Mouse (Mus musculus) heart, embryonic 11.5 days (tissue): ENCODE measurements around the gene Kpna1. TPM values are rescaled to one million over a fixed set of nuclear protein-coding genes. Genes with fewer than 3 reads are reported as not detected.
"Not testable (repeated sequence)": the region's sequence is repeated elsewhere in the genome, so short reads cannot be mapped to it uniquely, and the experiment has no call there.

Source experiments
- ATAC-seq: fragments of 200-750 bp; cut with Nextera tagmentation; replicated peaks from 2 replicates; pipeline ENCODE4 v1.8.0; 2017; ENCODE audit warnings: moderate library complexity; ENCODE audit not compliant: insufficient number of reproducible peaks, low FRiP score, low TSS enrichment
- H3K27ac ChIP-seq: fragments of 300-500 bp; sonication (generic); 2 replicates; pipeline ENCODE4 v1.5.1; 2014; ENCODE audit warnings: mild to moderate bottlenecking, low read depth, low read length
- H3K27me3 ChIP-seq: fragments of 300-500 bp; sonication (generic); 2 replicates; pipeline ENCODE4 v1.6.1; 2014; ENCODE audit warnings: mild to moderate bottlenecking, low read length, mixed read lengths; ENCODE audit not compliant: control insufficient read depth, insufficient read depth
- H3K36me3 ChIP-seq: fragments of 300-500 bp; sonication (generic); 2 replicates; pipeline ENCODE4 v1.6.1; 2014; ENCODE audit warnings: mild to moderate bottlenecking, low read length, moderate library complexity, mixed read lengths; ENCODE audit not compliant: control insufficient read depth, insufficient read depth
- H3K4me1 ChIP-seq: fragments of 300-500 bp; sonication (generic); 2 replicates; pipeline ENCODE4 v1.6.1; 2014; ENCODE audit warnings: low read length; ENCODE audit not compliant: control insufficient read depth, insufficient read depth
- H3K4me2 ChIP-seq: fragments of 300-500 bp; sonication (generic); 2 replicates; pipeline ENCODE4 v1.6.1; 2014; ENCODE audit warnings: mild to moderate bottlenecking, moderate library complexity
- H3K4me3 ChIP-seq: fragments of 300-500 bp; sonication (generic); 2 replicates; pipeline ENCODE4 v1.5.1; 2014; ENCODE audit warnings: low read depth, low read length
- H3K9ac ChIP-seq: fragments of 300-500 bp; sonication (generic); 2 replicates; pipeline ENCODE4 v1.6.1; 2014; ENCODE audit warnings: mild to moderate bottlenecking, low read depth, low read length, moderate library complexity
- H3K9me3 ChIP-seq: fragments of 300-500 bp; sonication (generic); replicated peaks from 2 replicates; pipeline ENCODE4 v1.6.1; 2016; ENCODE audit warnings: low read length; ENCODE audit not compliant: control insufficient read depth
- WGBS: fragments of 180-500 bp; shearing (Covaris S2); extraction: QIAGEN DNeasy Blood & Tissue Kit; methylation state at CpG from one replicate; pipeline ENCODE4 v1.1.7; 2014; ENCODE audit not compliant: insufficient replicate concordance; 5-methylcytosine and 5-hydroxymethylcytosine counted together
- polyA plus RNA-seq: library from polyadenylated mRNA; unstranded; fragments of >200 nt; fragmentation: Nextera tagmentation; extraction: Ambion mirVana; gene quantifications from 2 replicates; pipeline ENCODE4 v1.2.1, GENCODE M21; 2014

The Kpna1 gene
- polyA plus RNA-seq, 1 experiment from 2014 or later = 49.9 TPM

- Histone ChIP-seq H3K27me3 (no peaks in the 10 kb centered on the region), H3K4me3 (no peak overlapping the region), H3K27ac (no peak overlapping the region), H3K9me3 (no peaks in the 10 kb centered on the region), H3K9ac (no peak overlapping the region), H3K36me3 (no peaks in the 10 kb centered on the region), H3K4me2 (no peak overlapping the region), H3K4me1 (no peaks in the 10 kb centered on the region)
- WGBS = 85% methylated on average over 3 of the region's 3 CpGs
- no peak for ATAC-seq
These were observed 27.3 kb upstream of the Kpna1 start for GRCm38 (mm10) chr16:35951216-35951615.

GRCm38 (mm10) chr16:35952628-35953130 lies 25.9 kb upstream of the Kpna1 start:
- Histone ChIP-seq H3K27ac (no peak overlapping the region), H3K4me2 (no peak overlapping the region), H3K9me3 (no peaks in the 10 kb centered on the region), H3K4me3 (no peak overlapping the region), H3K9ac (no peak overlapping the region), H3K36me3 (no peaks in the 10 kb centered on the region), H3K4me1 (no peaks in the 10 kb centered on the region), H3K27me3 (no peaks in the 10 kb centered on the region)
- WGBS = 85% methylated on average over 5 of the region's 5 CpGs
- ATAC-seq = no peak

- not testable (repeated sequence) for H3K4me2 ChIP-seq, H3K4me3 ChIP-seq, H3K27ac ChIP-seq, H3K9ac ChIP-seq, H3K9me3 ChIP-seq, H3K36me3 ChIP-seq, ATAC-seq, H3K27me3 ChIP-seq, H3K4me1 ChIP-seq
- 75% methylated on average over 3 of the region's 4 CpGs for WGBS
These were observed 12.6 kb upstream of the Kpna1 start for GRCm38 (mm10) chr16:35965991-35966390.

GRCm38 (mm10) chr16:35966411-35967115 lies 12.0 kb upstream of the Kpna1 start:
- ATAC-seq = no peak
- 46% methylated on average over 5 of the region's 5 CpGs for WGBS
- Histone ChIP-seq H3K4me1 (no peaks in the 10 kb centered on the region), H3K27ac (no peak overlapping the region), H3K4me3 (no peak overlapping the region), H3K9ac (no peak overlapping the region), H3K9me3 (no peaks in the 10 kb centered on the region), H3K36me3 (no peaks in the 10 kb centered on the region), H3K27me3 (no peaks in the 10 kb centered on the region), H3K4me2 (no peak overlapping the region)

DNA sequence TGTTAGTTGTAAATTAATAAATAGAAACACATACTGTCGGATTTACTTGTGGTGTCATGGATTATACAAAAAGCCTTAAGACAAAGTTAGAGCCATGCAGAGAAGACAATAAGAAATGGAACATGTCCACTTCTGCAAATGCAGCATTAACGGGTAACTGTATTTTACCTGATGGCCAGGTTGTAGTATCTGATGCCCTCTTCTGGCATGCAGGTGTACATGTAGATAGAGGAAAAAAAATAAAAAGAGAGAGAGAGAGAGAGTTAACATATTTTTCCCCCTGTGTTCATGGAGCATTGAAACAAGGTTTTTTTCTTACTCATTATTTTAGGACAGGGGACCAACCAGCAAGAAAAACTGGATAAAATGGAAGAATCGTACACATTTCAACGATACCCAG lies 11.2 kb upstream of the Kpna1 start:
- no peak overlapping the region for H3K4me2 ChIP-seq
- no peak for ATAC-seq
- H3K9me3 ChIP-seq = no peaks in the 10 kb centered on the region
- no peak overlapping the region for H3K4me3 ChIP-seq
- H3K27me3 ChIP-seq = no peaks in the 10 kb centered on the region
- H3K27ac ChIP-seq = no peak overlapping the region
- H3K36me3 ChIP-seq = no peaks in the 10 kb centered on the region
- H3K9ac ChIP-seq = no peak overlapping the region
- H3K4me1 ChIP-seq = no peaks in the 10 kb centered on the region
- 87% methylated on average over 4 of the region's 4 CpGs for WGBS

GRCm38 (mm10) chr16:35968149-35968548 lies 10.4 kb upstream of the Kpna1 start:
- whole genome bisulfite sequencing = 53% methylated on average over 2 of the region's 2 CpGs

GRCm38 (mm10) chr16:35974021-35974420 lies 4.5 kb upstream of the Kpna1 start:
- H3K27ac ChIP-seq = no peak overlapping the region
- no peaks in the 10 kb centered on the region for H3K36me3 ChIP-seq
- no peak overlapping the region for H3K4me3 ChIP-seq
- WGBS = 57% methylated on average over 1 of the region's 1 CpGs
- H3K9me3 ChIP-seq = no peaks in the 10 kb centered on the region
- no peaks in the 10 kb centered on the region for H3K27me3 ChIP-seq
- H3K4me1 ChIP-seq = no peaks in the 10 kb centered on the region
- H3K9ac ChIP-seq = no peak overlapping the region
- no peak overlapping the region for H3K4me2 ChIP-seq
- ATAC-seq = no peak

More at GRCm38 (mm10) chr16:35968149-35968548, 10.4 kb upstream of the Kpna1 start:
- Histone ChIP-seq H3K4me1 (no peaks in the 10 kb centered on the region), H3K4me2 (no peak overlapping the region), H3K4me3 (no peak overlapping the region), H3K27me3 (no peaks in the 10 kb centered on the region), H3K36me3 (no peaks in the 10 kb centered on the region), H3K9me3 (no peaks in the 10 kb centered on the region), H3K27ac (no peak overlapping the region), H3K9ac (no peak overlapping the region)
- no peak for ATAC-seq

GRCm38 (mm10) chr16:35981363-35981821 lies 2.8 kb downstream of the Kpna1 start:
- Histone ChIP-seq H3K4me2 (0 out of 2 replicates have a peak overlapping the region, but pooled peaks have one; percentile 4), H3K27me3 (no peaks in the 10 kb centered on the region), H3K27ac (no peak overlapping the region), H3K36me3 (no peaks in the 10 kb centered on the region), H3K4me3 (no peak overlapping the region), H3K4me1 (peaks cover 4% of the 10 kb centered on the region; the same call in 1 of the 2 replicates), H3K9me3 (no peaks in the 10 kb centered on the region), H3K9ac (no peak overlapping the region)
- WGBS = 42% methylated on average over 19 of the region's 19 CpGs
- ATAC-seq = peak; percentile 96

GRCm38 (mm10) chr16:35982506-35982901 lies 4.0 kb downstream of the Kpna1 start:
- H3K27me3 ChIP-seq = no peaks in the 10 kb centered on the region
- ATAC-seq = no peak
- peak overlapping the region; percentile 95 for H3K4me3 ChIP-seq
- H3K9ac ChIP-seq = peak overlapping the region; percentile 95
- no peaks in the 10 kb centered on the region for H3K9me3 ChIP-seq
- H3K4me2 ChIP-seq = peak overlapping the region; percentile 77
- H3K4me1 ChIP-seq = peaks cover 4% of the 10 kb centered on the region; the same call in 1 of the 2 replicates
- 3% methylated on average over 15 of the region's 15 CpGs for WGBS
- H3K27ac ChIP-seq = peak overlapping the region; percentile 100; the same call in 1 of the 2 replicates
- no peaks in the 10 kb centered on the region for H3K36me3 ChIP-seq
